Mouse (Mus musculus): Measurements from ENCODE around the gene Hcn3.

The Hcn3 gene

DNA sequence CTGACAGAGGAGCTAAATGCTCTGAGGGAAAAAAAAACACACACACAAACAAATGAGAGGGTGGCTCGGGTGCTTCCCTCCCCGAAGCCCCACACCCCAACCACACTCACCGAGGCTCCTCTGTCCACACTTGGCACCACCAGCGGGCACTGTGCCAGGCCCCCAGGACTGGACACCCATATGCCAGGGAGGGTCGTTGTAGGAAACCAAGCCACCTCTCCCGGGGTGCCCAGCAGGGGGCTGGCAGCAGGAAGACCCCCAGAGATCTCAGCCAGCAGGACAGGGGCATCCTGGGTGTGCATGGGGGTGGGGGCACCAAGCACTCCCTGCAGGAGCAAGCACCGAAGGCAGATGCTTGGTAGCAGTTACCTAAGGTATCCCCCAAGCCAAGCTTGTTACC is 59.2 kb downstream of the Hcn3 start, which contains the start of gene Gm43738:
Gene Gm43738 (minus strand): TSS at position 289 of the 400 bp plus-strand sequence.
- DNase-seq (ENCODE audit: low spot score) = no peak

Data from adipocyte (in vitro differentiated cells).